Mouse (Mus musculus) lung, postnatal 0 days (tissue): ENCODE results near the gene Yeats4.

Experiments
- CTCF ChIP-seq: IDR thresholded peaks from 2 replicates; pipeline ENCODE4 v1.5.1; 2016; ENCODE audit warnings: antibody characterized with exemption, mild to moderate bottlenecking
- EP300 ChIP-seq: IDR thresholded peaks from 2 replicates; pipeline ENCODE4 v1.6.1; 2016; ENCODE audit warnings: antibody characterized with exemption, mild to moderate bottlenecking, control low read depth

GRCm38 (mm10) chr10:117196696-117197095 is 27.6 kb downstream of the Yeats4 start:
- TF ChIP-seq CTCF (no peak), EP300 (no peak)
